Mouse (Mus musculus): ENCODE data around the gene Ldah.
"Not testable (repeated sequence)": the region's sequence is repeated elsewhere in the genome, so short reads cannot be mapped to it uniquely, and the experiment has no call there.

The Ldah gene

DNA sequence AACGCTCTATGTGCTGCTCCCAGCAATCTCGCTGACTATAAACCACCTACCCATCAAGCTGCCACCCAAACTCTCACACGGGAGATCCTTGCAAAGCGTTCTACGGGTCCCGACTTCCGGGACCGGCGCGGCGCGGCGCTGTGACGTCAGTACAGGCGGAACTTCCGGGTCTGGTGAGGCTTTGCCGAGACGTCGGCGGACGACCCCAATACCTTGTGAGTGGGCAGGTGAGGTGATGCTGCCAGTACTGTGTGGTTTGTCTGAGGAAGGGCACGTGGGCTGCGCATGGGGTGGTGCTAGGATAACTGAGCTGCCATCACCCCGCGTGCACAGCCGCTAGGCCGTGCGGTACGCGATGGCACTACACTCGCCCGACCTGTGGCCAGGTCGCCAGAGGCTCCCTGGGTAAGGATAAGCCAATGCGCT, at the start of gene Ldah:
Ldah (plus strand) TSS at position 130 of the 426 bp plus-strand sequence.
- peak; percentile 92 for DNase-seq (ENCODE audit: extremely low spot score, low spot score)

- no peak for DNase-seq (ENCODE audit: extremely low spot score, low spot score)
Observed at GRCm38 (mm10) chr12:8167743-8168142, 40.2 kb upstream of the Ldah start.

GRCm38 (mm10) chr12:8180921-8181320, 27.0 kb upstream of the Ldah start:
- DNase-seq (ENCODE audit: extremely low spot score, low spot score) = no peak

- no peak for DNase-seq (ENCODE audit: extremely low spot score, low spot score)
Observed at GRCm38 (mm10) chr12:8181744-8182143, 26.2 kb upstream of the Ldah start.

- DNase-seq (ENCODE audit: extremely low spot score, low spot score) = no peak
Observed at GRCm38 (mm10) chr12:8184518-8184917, 23.4 kb upstream of the Ldah start.

GRCm38 (mm10) chr12:8188161-8188560, 19.7 kb upstream of the Ldah start:
- DNase-seq (ENCODE audit: extremely low spot score, low spot score) = no peak

DNA sequence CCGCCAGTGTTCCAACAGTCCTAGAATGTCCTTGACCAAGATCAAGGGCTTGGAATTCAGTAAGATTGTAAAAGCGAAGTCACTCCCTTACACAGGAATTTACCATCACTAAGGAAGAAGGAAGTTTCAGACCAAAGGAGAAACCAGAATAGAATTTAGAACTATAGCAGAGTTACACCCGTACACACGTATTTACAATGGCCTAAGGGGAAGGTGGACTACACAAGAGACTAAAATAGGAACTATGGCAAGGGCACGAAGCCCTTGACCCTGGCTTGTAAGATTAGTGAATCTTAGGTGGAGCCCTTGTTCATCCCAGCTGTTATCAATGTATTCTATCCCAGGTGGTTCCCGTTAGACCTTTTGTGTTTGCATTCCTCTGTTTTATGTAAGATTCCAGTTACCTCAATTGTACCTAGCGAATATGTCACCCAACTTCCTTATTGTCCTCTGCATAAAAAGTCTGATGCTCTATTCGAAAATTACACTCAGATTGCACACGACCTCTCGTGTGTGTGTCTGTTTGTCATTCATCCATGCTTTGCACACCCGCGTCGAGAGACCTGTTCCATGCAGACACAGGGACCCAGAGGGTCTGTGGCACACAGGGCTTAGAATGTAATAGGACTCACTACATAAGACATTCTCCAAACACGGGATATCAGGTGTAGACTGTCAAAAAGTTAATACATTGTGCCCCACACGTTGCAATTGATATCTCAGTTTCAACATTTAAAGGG, 18.9 kb upstream of the Ldah start:
- not testable (repeated sequence) for DNase-seq (ENCODE audit: extremely low spot score, low spot score)

DNA sequence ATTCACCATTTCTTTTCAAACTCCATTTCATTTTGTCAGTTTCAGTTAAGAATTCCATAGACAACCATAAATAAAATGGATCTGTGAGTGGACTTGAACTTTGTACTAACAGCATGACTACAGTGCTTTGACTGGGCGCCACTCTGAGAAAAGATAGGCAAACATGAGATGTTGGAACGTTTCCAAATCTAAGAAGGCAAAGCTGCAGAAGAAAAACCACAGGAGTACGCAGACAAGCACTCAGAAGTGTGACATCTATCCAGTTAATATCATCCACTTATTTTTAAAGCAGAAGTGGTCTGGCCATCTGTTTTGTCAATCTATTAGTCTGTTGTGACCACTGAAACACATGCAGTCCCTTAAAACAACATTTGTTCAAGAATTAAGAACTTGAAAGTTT, 18.2 kb upstream of the Ldah start:
- no peak for DNase-seq (ENCODE audit: extremely low spot score, low spot score)

GRCm38 (mm10) chr12:8205721-8206120, 2.2 kb upstream of the Ldah start:
- DNase-seq (ENCODE audit: extremely low spot score, low spot score) = no peak

DNA sequence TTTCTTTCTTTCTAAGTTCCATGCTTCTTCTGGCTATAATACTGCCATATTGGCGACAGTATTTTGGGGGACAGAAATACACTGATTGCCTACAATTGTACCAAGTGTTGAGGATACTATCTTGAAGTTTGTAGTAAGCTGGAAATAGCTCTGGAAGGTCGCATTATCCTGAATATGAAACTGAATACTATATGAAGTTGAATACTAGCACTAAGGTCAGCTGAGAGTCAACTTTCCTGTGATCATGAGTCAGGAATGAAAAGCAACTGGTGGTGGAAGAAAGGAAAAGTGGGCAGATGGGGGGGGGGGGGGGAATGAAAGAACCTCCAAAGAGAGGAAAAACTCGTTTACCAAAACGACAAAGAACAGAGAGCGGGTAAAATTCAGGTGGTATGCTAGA, 329 bp upstream of the Ldah start:
- DNase-seq (ENCODE audit: extremely low spot score, low spot score) = no peak

GRCm38 (mm10) chr12:8216392-8217280, 8.7 kb downstream of the Ldah start:
- DNase-seq (ENCODE audit: extremely low spot score, low spot score) = no peak

DNA sequence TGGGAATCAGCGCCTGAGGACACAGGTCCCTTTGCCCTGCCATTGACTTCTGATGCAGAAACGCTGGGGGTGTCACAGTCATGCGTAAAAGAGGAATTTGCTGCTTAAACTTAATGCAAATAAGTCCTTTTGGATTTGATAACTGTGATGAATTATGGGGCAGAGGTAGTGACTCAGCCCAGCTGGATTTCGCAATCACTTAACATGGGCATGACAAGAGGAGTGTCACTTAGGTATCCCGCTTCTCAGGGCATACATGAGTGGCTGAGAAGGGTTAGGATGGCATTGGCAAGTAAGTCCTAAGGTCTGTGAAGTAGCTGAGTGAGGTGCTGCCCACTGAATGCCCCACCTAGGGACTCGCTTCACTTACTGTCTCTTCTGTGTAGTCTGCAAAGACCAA, 15.1 kb downstream of the Ldah start:
- no peak for DNase-seq (ENCODE audit: extremely low spot score, low spot score)

GRCm38 (mm10) chr12:8231101-8231500, 23.2 kb downstream of the Ldah start:
- DNase-seq (ENCODE audit: extremely low spot score, low spot score) = no peak

- DNase-seq (ENCODE audit: extremely low spot score, low spot score) = no peak
Observed at GRCm38 (mm10) chr12:8232679-8233078, 24.8 kb downstream of the Ldah start.

GRCm38 (mm10) chr12:8242181-8242580, 34.3 kb downstream of the Ldah start:
- DNase-seq (ENCODE audit: extremely low spot score, low spot score) = no peak

GRCm38 (mm10) chr12:8244746-8245145, 36.8 kb downstream of the Ldah start:
- DNase-seq (ENCODE audit: extremely low spot score, low spot score) = no peak

GRCm38 (mm10) chr12:8260297-8260696, 52.4 kb downstream of the Ldah start:
- DNase-seq (ENCODE audit: extremely low spot score, low spot score) = no peak

- no peak for DNase-seq (ENCODE audit: extremely low spot score, low spot score)
Observed at GRCm38 (mm10) chr12:8266311-8266710, 58.4 kb downstream of the Ldah start.

DNA sequence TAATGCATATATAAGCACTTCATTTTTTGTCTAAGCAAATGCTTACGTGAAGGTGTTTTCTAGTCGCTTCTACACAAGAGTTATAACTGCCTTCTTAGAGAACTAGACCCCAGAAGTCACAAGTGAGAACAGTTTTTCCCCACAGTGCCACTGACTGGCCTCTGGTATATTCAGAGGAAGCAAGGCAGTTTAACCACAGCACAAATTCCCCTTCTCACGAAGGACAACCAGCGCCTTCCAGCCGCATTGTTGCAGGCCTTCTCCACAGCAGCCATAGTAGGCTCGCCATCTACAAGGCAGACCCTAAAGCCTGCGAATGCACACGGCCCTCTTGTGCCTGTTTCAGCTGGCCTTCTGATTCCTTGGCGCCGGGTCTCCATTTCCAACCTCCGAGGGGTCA, 61.7 kb downstream of the Ldah start:
- no peak for DNase-seq (ENCODE audit: extremely low spot score, low spot score)

DNA sequence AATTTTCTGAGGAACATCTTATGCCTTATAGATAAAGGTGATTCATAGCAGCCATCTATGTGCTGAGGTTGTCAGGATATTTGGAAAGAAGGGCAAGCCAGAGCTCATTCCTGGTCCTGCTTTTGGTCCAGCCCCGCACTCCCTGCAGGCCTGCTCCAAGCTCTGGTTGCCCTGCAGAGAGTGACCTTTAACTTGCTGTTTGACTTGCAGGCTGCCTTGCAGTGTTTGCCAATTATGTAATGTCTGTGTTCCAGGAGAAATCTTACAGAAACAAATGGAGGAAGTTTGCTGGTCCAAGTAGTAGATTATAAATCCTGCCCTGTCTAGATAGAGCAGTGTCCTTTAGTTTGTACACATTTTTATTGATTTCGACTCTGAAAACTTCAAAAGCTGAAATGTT, 63.5 kb downstream of the Ldah start:
- DNase-seq (ENCODE audit: extremely low spot score, low spot score) = no peak

DNA sequence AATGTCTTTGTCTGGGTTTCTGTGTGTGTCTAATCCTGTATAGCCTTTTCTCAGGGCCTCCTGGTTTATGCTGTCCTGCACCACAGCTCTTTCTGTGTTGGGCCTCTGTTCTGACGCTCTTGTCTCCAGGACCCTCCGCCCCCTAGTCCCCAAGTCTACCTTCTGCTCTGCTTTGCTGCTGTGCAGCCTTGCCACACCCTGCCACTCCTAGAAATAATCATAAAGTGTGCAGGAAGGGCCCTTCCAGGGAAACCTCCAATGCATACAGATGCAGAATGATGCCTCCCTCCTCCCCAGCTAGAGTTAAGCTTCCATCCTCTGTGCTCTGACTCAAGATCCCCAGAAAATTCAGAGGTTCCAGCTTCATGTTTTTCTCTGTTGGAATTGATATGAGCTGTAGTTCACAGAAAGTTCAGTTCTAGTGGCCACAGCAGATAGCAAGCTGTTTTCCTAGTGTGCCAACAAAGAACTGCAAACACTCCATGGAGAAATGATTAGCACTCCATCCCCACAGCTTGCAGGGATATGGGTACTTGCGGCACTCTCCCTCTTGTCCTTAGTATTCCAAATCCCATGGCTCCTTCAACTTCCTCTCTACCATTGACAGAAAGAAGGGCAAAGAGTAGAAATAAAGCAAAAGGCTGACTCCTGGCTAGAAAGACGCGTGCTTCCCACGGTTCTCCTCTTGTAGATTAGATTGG, 65.7 kb downstream of the Ldah start:
- no peak for DNase-seq (ENCODE audit: extremely low spot score, low spot score)

DNA sequence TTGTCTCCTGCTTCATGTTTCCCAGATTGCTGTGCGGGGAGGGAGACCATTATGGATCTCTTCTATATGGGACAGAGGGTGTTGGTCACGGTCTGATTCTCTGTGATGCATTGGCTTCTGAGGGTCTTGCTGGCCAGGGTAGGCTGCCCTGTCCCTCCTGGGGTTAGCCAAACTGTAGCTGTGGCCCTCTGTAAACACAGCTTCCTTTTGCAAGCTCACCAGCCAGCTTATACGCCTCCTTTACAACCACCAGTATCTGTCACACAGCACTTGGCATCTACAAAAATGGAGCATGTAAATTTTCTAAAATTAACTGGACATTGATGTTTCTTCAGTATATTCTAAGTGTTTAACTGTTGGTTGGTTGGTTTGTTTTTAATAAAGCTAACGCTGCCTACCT, 67.5 kb downstream of the Ldah start:
- no peak for DNase-seq (ENCODE audit: extremely low spot score, low spot score)

All from neural tube, embryonic 10.5 days (tissue).